Mouse (Mus musculus) gonadal fat pad, adult 2 months (tissue): ENCODE data around the gene Lamp1. TPM values are rescaled to one million over a fixed set of nuclear protein-coding genes. Genes with fewer than 3 reads are reported as not detected.

Experiments used
- DNase-seq: peaks from one replicate; pipeline ENCODE4 v3.0.0-alpha.2; 2012; ENCODE audit warnings: low read depth
- polyA plus RNA-seq: library from polyadenylated mRNA; depleted of rRNA; stranded (reverse); fragments of >200 nt; gene quantifications from 2 replicates; pipeline ENCODE4 v1.2.3, GENCODE M21; 2012; rRNA removed

Lamp1 gene
- polyA plus RNA-seq, 1 experiment: 1,248 TPM

GRCm38 (mm10) chr8:13200301-13201012, 41.5 kb downstream of the Lamp1 start, which contains the start of gene Grtp1:
TSS of gene Grtp1 (minus strand) at chr8:13200620.
- DNase-seq: no peak

GRCm38 (mm10) chr8:13201013-13201334, 42.0 kb downstream of the Lamp1 start:
- no peak for DNase-seq

- DNase-seq: no peak
Measured at GRCm38 (mm10) chr8:13202041-13202440, 43.1 kb downstream of the Lamp1 start.

- no peak for DNase-seq
Measured at GRCm38 (mm10) chr8:13202806-13203205, 43.8 kb downstream of the Lamp1 start.

GRCm38 (mm10) chr8:13203472-13203871, 44.5 kb downstream of the Lamp1 start:
- no peak for DNase-seq

- DNase-seq: no peak
Measured at GRCm38 (mm10) chr8:13204371-13205140, 45.6 kb downstream of the Lamp1 start.

- no peak for DNase-seq
Measured at GRCm38 (mm10) chr8:13205311-13205710, 46.4 kb downstream of the Lamp1 start.

GRCm38 (mm10) chr8:13206290-13206689, 47.3 kb downstream of the Lamp1 start:
- DNase-seq: no peak

GRCm38 (mm10) chr8:13208627-13209355, 49.8 kb downstream of the Lamp1 start:
- DNase-seq: no peak

- no peak for DNase-seq
Measured at GRCm38 (mm10) chr8:13209770-13210169, 50.8 kb downstream of the Lamp1 start.

GRCm38 (mm10) chr8:13213479-13214268, 54.7 kb downstream of the Lamp1 start:
- no peak for DNase-seq

- no peak for DNase-seq
Measured at GRCm38 (mm10) chr8:13216386-13216785, 57.4 kb downstream of the Lamp1 start.

- DNase-seq: no peak
Measured at GRCm38 (mm10) chr8:13217093-13217492, 58.1 kb downstream of the Lamp1 start.

- no peak for DNase-seq
Measured at GRCm38 (mm10) chr8:13217986-13218385, 59.0 kb downstream of the Lamp1 start.

- DNase-seq: no peak
Measured at GRCm38 (mm10) chr8:13218441-13218840, 59.5 kb downstream of the Lamp1 start.

- no peak for DNase-seq
Measured at GRCm38 (mm10) chr8:13224426-13224825, 65.5 kb downstream of the Lamp1 start.

Other genes starting within 250 kb of the Lamp1 start
- gene F7, start 133.1 kb upstream of the Lamp1 start, polyA plus RNA-seq: 0.60 and 1.5 TPM in 2 replicates
- gene F10, start 121.9 kb upstream of the Lamp1 start, polyA plus RNA-seq: 1.2 and 2.5 TPM in 2 replicates
- 0.50 and 0.88 TPM in 2 replicates for gene Proz, start 98.2 kb upstream of the Lamp1 start, polyA plus RNA-seq
- 20.9 and 22.1 TPM in 2 replicates for gene Pcid2, start 53.7 kb upstream of the Lamp1 start, polyA plus RNA-seq
- gene Cul4a, start 53.5 kb upstream of the Lamp1 start, polyA plus RNA-seq: 49.4 and 53.2 TPM in 2 replicates
- gene Grtp1, start 41.5 kb downstream of the Lamp1 start, polyA plus RNA-seq: 12.4 and 27.1 TPM in 2 replicates
- gene Adprhl1, start 95.0 kb downstream of the Lamp1 start, polyA plus RNA-seq: 0.19 and 0.41 TPM in 2 replicates
- 18.5 and 22.4 TPM in 2 replicates for gene Dcun1d2, start 129.0 kb downstream of the Lamp1 start, polyA plus RNA-seq
- 22.4 and 28.7 TPM in 2 replicates for gene Tmco3, start 129.0 kb downstream of the Lamp1 start, polyA plus RNA-seq
- gene Tfdp1, start 179.6 kb downstream of the Lamp1 start, polyA plus RNA-seq: 41.0 and 49.5 TPM in 2 replicates
- 0.23 and 0.58 TPM in 2 replicates for gene Atp4b, start 237.7 kb downstream of the Lamp1 start, polyA plus RNA-seq
- 0.04 TPM in 1 of 2 replicates, not detected in the other for gene Grk1, start 245.9 kb downstream of the Lamp1 start, polyA plus RNA-seq